Mouse (Mus musculus): ENCODE data around the gene Lrp3. TPM values are rescaled to one million over a fixed set of nuclear protein-coding genes. Genes with fewer than 3 reads are reported as not detected.

Lrp3 gene
- polyA plus RNA-seq, 1 experiment from 2014 or later: 8.3 TPM

GRCm38 (mm10) chr7:35184833-35185724, 30.2 kb downstream of the Lrp3 start:
- H3K27me3 ChIP-seq: peaks cover 61% of the 10 kb centered on the region
- H3K4me1 ChIP-seq: peaks cover 19% of the 10 kb centered on the region
- H3K9ac ChIP-seq: peak overlapping the region; percentile 23
- H3K4me2 ChIP-seq: peak overlapping the region; percentile 85
- WGBS: 2% methylated on average over 50 of the region's 54 CpGs
- H3K36me3 ChIP-seq: no peaks in the 10 kb centered on the region
- H3K9me3 ChIP-seq: 0 out of 2 replicates have a peak, but pooled peaks cover 4% of the 10 kb centered on the region
- H3K27ac ChIP-seq: no peak overlapping the region
- peak; percentile 30; the same call in 1 of the 2 replicates for ATAC-seq (ENCODE audit: insufficient number of reproducible peaks, low FRiP score, low TSS enrichment, low read depth)
- H3K4me3 ChIP-seq: peak overlapping the region; percentile 42

GRCm38 (mm10) chr7:35176412-35177381, 38.6 kb downstream of the Lrp3 start:
- 46% methylated on average over 18 of the region's 18 CpGs for WGBS
- no peak overlapping the region for H3K9ac ChIP-seq
- H3K27ac ChIP-seq: no peak overlapping the region
- ATAC-seq (ENCODE audit: insufficient number of reproducible peaks, low FRiP score, low TSS enrichment, low read depth): no peak
- peaks cover 6% of the 10 kb centered on the region; the same call in 1 of the 2 replicates for H3K4me1 ChIP-seq
- no peaks in the 10 kb centered on the region for H3K9me3 ChIP-seq
- no peaks in the 10 kb centered on the region for H3K36me3 ChIP-seq
- H3K4me2 ChIP-seq: no peak overlapping the region
- no peak overlapping the region for H3K4me3 ChIP-seq
- peaks cover 12% of the 10 kb centered on the region for H3K27me3 ChIP-seq

- Histone ChIP-seq H3K9ac (no peak overlapping the region), H3K4me1 (peaks cover 10% of the 10 kb centered on the region; the same call in 1 of the 2 replicates), H3K4me2 (no peak overlapping the region), H3K4me3 (no peak overlapping the region), H3K27ac (no peak overlapping the region), H3K27me3 (peaks cover 17% of the 10 kb centered on the region), H3K36me3 (no peaks in the 10 kb centered on the region), H3K9me3 (no peaks in the 10 kb centered on the region)
- WGBS: 80% methylated on average over 4 of the region's 4 CpGs
- no peak for ATAC-seq (ENCODE audit: insufficient number of reproducible peaks, low FRiP score, low TSS enrichment, low read depth)
These were observed 39.8 kb downstream of the Lrp3 start for GRCm38 (mm10) chr7:35175533-35175932.

GRCm38 (mm10) chr7:35172519-35172918, 42.8 kb downstream of the Lrp3 start:
- WGBS: 68% methylated on average over 4 of the region's 4 CpGs
- H3K27ac ChIP-seq: no peak overlapping the region
- H3K9ac ChIP-seq: no peak overlapping the region
- H3K27me3 ChIP-seq: peaks cover 23% of the 10 kb centered on the region
- no peak overlapping the region for H3K4me2 ChIP-seq
- H3K36me3 ChIP-seq: no peaks in the 10 kb centered on the region
- H3K4me1 ChIP-seq: peaks cover 16% of the 10 kb centered on the region
- ATAC-seq (ENCODE audit: insufficient number of reproducible peaks, low FRiP score, low TSS enrichment, low read depth): no peak
- no peaks in the 10 kb centered on the region for H3K9me3 ChIP-seq
- no peak overlapping the region for H3K4me3 ChIP-seq

GRCm38 (mm10) chr7:35171867-35172382, 43.4 kb downstream of the Lrp3 start:
- no peaks in the 10 kb centered on the region for H3K36me3 ChIP-seq
- H3K4me2 ChIP-seq: peak overlapping the region; percentile 31
- H3K4me1 ChIP-seq: peaks cover 13% of the 10 kb centered on the region
- H3K9ac ChIP-seq: no peak overlapping the region
- H3K4me3 ChIP-seq: no peak overlapping the region; the same call in 1 of the 2 replicates
- no peaks in the 10 kb centered on the region for H3K9me3 ChIP-seq
- H3K27ac ChIP-seq: no peak overlapping the region
- ATAC-seq (ENCODE audit: insufficient number of reproducible peaks, low FRiP score, low TSS enrichment, low read depth): no peak; the same call in 1 of the 2 replicates
- WGBS: 3% methylated on average over 15 of the region's 16 CpGs
- peaks cover 23% of the 10 kb centered on the region for H3K27me3 ChIP-seq

GRCm38 (mm10) chr7:35169341-35169740, 46.0 kb downstream of the Lrp3 start:
- H3K27me3 ChIP-seq: peaks cover 23% of the 10 kb centered on the region
- no peaks in the 10 kb centered on the region for H3K36me3 ChIP-seq
- no peak overlapping the region for H3K27ac ChIP-seq
- no peak overlapping the region for H3K9ac ChIP-seq
- 14% methylated on average over 6 of the region's 6 CpGs for WGBS
- no peaks in the 10 kb centered on the region for H3K9me3 ChIP-seq
- peaks cover 10% of the 10 kb centered on the region for H3K4me1 ChIP-seq
- no peak for ATAC-seq (ENCODE audit: insufficient number of reproducible peaks, low FRiP score, low TSS enrichment, low read depth)
- H3K4me2 ChIP-seq: no peak overlapping the region
- H3K4me3 ChIP-seq: no peak overlapping the region

GRCm38 (mm10) chr7:35167925-35168324, 47.4 kb downstream of the Lrp3 start:
- Histone ChIP-seq H3K36me3 (no peaks in the 10 kb centered on the region), H3K4me2 (no peak overlapping the region), H3K4me1 (peaks cover 10% of the 10 kb centered on the region), H3K4me3 (no peak overlapping the region), H3K27ac (no peak overlapping the region), H3K9me3 (no peaks in the 10 kb centered on the region), H3K9ac (no peak overlapping the region), H3K27me3 (peaks cover 16% of the 10 kb centered on the region)
- WGBS: 60% methylated on average over 2 of the region's 2 CpGs
- no peak for ATAC-seq (ENCODE audit: insufficient number of reproducible peaks, low FRiP score, low TSS enrichment, low read depth)

GRCm38 (mm10) chr7:35166988-35167387, 48.3 kb downstream of the Lrp3 start:
- no peak overlapping the region for H3K4me2 ChIP-seq
- no peak overlapping the region for H3K9ac ChIP-seq
- H3K4me1 ChIP-seq: peaks cover 10% of the 10 kb centered on the region
- no peak for ATAC-seq (ENCODE audit: insufficient number of reproducible peaks, low FRiP score, low TSS enrichment, low read depth)
- WGBS: 76% methylated on average over 5 of the region's 5 CpGs
- H3K36me3 ChIP-seq: no peaks in the 10 kb centered on the region
- H3K4me3 ChIP-seq: no peak overlapping the region
- no peaks in the 10 kb centered on the region for H3K9me3 ChIP-seq
- H3K27me3 ChIP-seq: peaks cover 11% of the 10 kb centered on the region
- no peak overlapping the region for H3K27ac ChIP-seq

- no peaks in the 10 kb centered on the region for H3K9me3 ChIP-seq
- H3K4me1 ChIP-seq: peaks cover 1% of the 10 kb centered on the region; the same call in 1 of the 2 replicates
- ATAC-seq (ENCODE audit: insufficient number of reproducible peaks, low FRiP score, low TSS enrichment, low read depth): no peak
- H3K9ac ChIP-seq: no peak overlapping the region
- 58% methylated on average over 6 of the region's 6 CpGs for WGBS
- no peak overlapping the region for H3K4me2 ChIP-seq
- no peak overlapping the region for H3K27ac ChIP-seq
- no peak overlapping the region for H3K4me3 ChIP-seq
- H3K36me3 ChIP-seq: no peaks in the 10 kb centered on the region
- no peaks in the 10 kb centered on the region for H3K27me3 ChIP-seq
These were observed 51.2 kb downstream of the Lrp3 start for GRCm38 (mm10) chr7:35164131-35164530.

- Histone ChIP-seq H3K9ac (no peak overlapping the region), H3K9me3 (no peaks in the 10 kb centered on the region), H3K27me3 (no peaks in the 10 kb centered on the region), H3K4me1 (no peaks in the 10 kb centered on the region), H3K4me2 (no peak overlapping the region), H3K27ac (no peak overlapping the region), H3K4me3 (no peak overlapping the region), H3K36me3 (no peaks in the 10 kb centered on the region)
- ATAC-seq (ENCODE audit: insufficient number of reproducible peaks, low FRiP score, low TSS enrichment, low read depth): no peak
- WGBS: 79% methylated on average over 7 of the region's 7 CpGs
These were observed 51.7 kb downstream of the Lrp3 start for GRCm38 (mm10) chr7:35163600-35163999.

GRCm38 (mm10) chr7:35162443-35162842, 52.9 kb downstream of the Lrp3 start:
- H3K9ac ChIP-seq: no peak overlapping the region
- no peaks in the 10 kb centered on the region for H3K9me3 ChIP-seq

More at GRCm38 (mm10) chr7:35162443-35162842, 52.9 kb downstream of the Lrp3 start:
- Histone ChIP-seq H3K4me3 (no peak overlapping the region), H3K4me1 (no peaks in the 10 kb centered on the region), H3K4me2 (no peak overlapping the region), H3K27ac (no peak overlapping the region), H3K36me3 (no peaks in the 10 kb centered on the region), H3K27me3 (no peaks in the 10 kb centered on the region)
- no peak for ATAC-seq (ENCODE audit: insufficient number of reproducible peaks, low FRiP score, low TSS enrichment, low read depth)
- WGBS: 72% methylated on average over 6 of the region's 6 CpGs

All from limb, embryonic 15.5 days (tissue).